Mouse (Mus musculus) intestine, embryonic 14.5 days (tissue): ENCODE data around the gene Oscp1. TPM values are rescaled to one million over a fixed set of nuclear protein-coding genes. Genes with fewer than 3 reads are reported as not detected.
"Not testable (repeated sequence)": the region's sequence is repeated elsewhere in the genome, so short reads cannot be mapped to it uniquely, and the experiment has no call there.

Source experiments
- ATAC-seq: fragments of 200-750 bp; cut with Nextera tagmentation; replicated peaks from 2 replicates; pipeline ENCODE4 v1.8.0; 2017; ENCODE audit warnings: low read depth, moderate number of reproducible peaks, moderate TSS enrichment, moderate library complexity; ENCODE audit not compliant: low FRiP score, low TSS enrichment
- DNase-seq: peaks from one replicate; pipeline ENCODE4 v3.0.0-alpha.2; 2018; ENCODE audit warnings: low spot score
- H3K27ac ChIP-seq: fragments of 300-500 bp; sonication (generic); 2 replicates; pipeline ENCODE4 v1.5.1; 2014; ENCODE audit warnings: low read depth, mild to moderate bottlenecking, control low read depth
- H3K27me3 ChIP-seq: fragments of 300-500 bp; sonication (generic); replicated peaks from 2 replicates; pipeline ENCODE4 v1.6.1; 2014; ENCODE audit warnings: low read length, control low read depth; ENCODE audit not compliant: control insufficient read depth, insufficient read depth
- H3K36me3 ChIP-seq: fragments of 300-500 bp; sonication (generic); 2 replicates; pipeline ENCODE4 v1.6.1; 2014; ENCODE audit warnings: low read length, control low read depth; ENCODE audit not compliant: control insufficient read depth, insufficient read depth
- H3K4me1 ChIP-seq: fragments of 300-500 bp; sonication (generic); replicated peaks from 2 replicates; pipeline ENCODE4 v1.6.1; 2014; ENCODE audit warnings: low read length, control low read depth, mixed read lengths; ENCODE audit not compliant: control insufficient read depth, insufficient read depth
- H3K4me2 ChIP-seq: fragments of 300-500 bp; sonication (generic); 2 replicates; pipeline ENCODE4 v1.6.1; 2014; ENCODE audit warnings: low read length
- H3K4me3 ChIP-seq: fragments of 300-500 bp; sonication (generic); 2 replicates; pipeline ENCODE4 v1.5.1; 2014; ENCODE audit warnings: low read depth, low read length, control low read depth, mixed read lengths
- H3K9ac ChIP-seq: fragments of 300-500 bp; sonication (generic); 2 replicates; pipeline ENCODE4 v1.6.1; 2014; ENCODE audit warnings: mild to moderate bottlenecking, low read length
- H3K9me3 ChIP-seq: fragments of 300-500 bp; sonication (generic); 2 replicates; pipeline ENCODE4 v1.6.1; 2016; ENCODE audit warnings: low read length, control low read depth; ENCODE audit not compliant: control insufficient read depth
- WGBS: fragments of 180-500 bp; shearing (Covaris S2); extraction: QIAGEN DNeasy Blood & Tissue Kit; methylation state at CpG from one replicate; pipeline ENCODE4 v1.1.7; 2014; 5-methylcytosine and 5-hydroxymethylcytosine counted together
- polyA plus RNA-seq: library from polyadenylated mRNA; unstranded; fragments of >200 nt; fragmentation: Nextera tagmentation; extraction: Ambion mirVana; gene quantifications from 2 replicates; pipeline ENCODE4 v1.2.1, GENCODE M21; 2014

Gene Oscp1
- polyA plus RNA-seq, 1 experiment from 2014 or later: 12.1 TPM

DNA sequence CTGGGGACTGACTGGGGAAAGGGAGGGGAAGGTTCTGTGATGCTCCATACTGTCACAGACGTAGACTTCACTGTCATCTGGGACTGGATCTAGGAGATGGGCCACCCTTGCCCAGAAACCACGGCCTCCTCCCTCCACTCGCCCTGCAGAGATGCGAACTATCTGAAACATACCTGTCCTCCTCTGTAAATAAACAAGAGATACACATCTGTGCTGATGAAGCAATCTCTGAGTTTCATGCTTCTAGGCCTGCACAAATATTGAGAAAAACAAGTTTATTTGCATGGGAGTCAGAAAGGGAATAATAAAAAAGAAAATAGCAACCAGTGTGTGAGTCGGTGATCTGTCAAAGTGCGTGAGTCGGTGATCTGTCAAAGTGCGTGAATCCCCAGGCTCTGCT is 33.5 kb downstream of the Oscp1 start:
- 0 out of 2 replicates have a peak, but pooled peaks cover 4% of the 10 kb centered on the region for H3K36me3 ChIP-seq
- H3K4me3 ChIP-seq: no peak overlapping the region
- H3K27ac ChIP-seq: no peak overlapping the region
- peaks cover under 1% of the 10 kb centered on the region; the same call in 1 of the 2 replicates for H3K4me1 ChIP-seq
- no peak overlapping the region for H3K9ac ChIP-seq
- H3K4me2 ChIP-seq: no peak overlapping the region
- WGBS: 76% methylated on average over 8 of the region's 8 CpGs
- H3K27me3 ChIP-seq: no peaks in the 10 kb centered on the region
- DNase-seq: no peak
- no peaks in the 10 kb centered on the region for H3K9me3 ChIP-seq
- no peak for ATAC-seq

DNA sequence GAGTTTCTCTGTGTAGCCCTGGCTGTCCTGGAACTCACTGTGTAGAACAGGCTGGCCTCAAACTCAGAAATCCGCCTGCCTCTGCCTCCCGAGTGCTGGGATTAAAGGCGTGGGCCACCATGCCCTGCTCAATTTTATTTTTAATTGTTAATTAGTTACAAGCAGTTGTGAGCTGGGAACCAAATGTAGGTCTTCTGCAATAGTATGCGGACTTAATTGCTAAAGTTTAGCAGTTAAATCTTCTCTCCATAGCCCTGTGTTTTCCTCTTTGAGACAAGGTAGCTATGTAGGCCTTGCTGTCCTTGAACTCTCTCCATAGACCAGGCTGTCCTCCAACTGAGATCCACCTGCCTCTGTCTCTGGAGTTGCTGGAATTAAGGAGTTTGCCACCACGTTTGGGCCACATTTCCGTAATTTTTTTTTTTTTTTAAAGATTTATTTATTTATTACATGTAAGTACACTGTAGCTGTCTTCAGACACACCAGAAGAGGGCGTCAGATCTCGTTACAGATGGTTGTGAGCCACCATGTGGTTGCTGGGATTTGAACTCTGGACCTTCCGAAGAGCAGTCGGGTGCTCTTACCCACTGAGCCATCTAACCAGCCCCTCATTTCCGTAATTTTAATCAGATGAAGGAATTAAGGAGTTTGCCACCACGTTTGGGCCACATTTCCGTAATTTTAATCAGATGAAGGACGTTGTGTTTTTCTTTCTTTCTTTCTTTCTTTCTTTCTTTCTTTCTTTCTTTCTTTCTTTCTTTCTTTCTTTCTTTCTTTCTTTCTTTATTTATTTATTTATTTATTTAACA is 37.5 kb downstream of the Oscp1 start:
- not testable (repeated sequence) for H3K4me1 ChIP-seq, H3K27ac ChIP-seq, H3K9ac ChIP-seq, H3K9me3 ChIP-seq, H3K4me3 ChIP-seq, DNase-seq, H3K36me3 ChIP-seq, H3K27me3 ChIP-seq, ATAC-seq
- 62% methylated on average over 14 of the region's 14 CpGs for WGBS
- peak overlapping the region; percentile 72; the same call in 1 of the 2 replicates for H3K4me2 ChIP-seq

DNA sequence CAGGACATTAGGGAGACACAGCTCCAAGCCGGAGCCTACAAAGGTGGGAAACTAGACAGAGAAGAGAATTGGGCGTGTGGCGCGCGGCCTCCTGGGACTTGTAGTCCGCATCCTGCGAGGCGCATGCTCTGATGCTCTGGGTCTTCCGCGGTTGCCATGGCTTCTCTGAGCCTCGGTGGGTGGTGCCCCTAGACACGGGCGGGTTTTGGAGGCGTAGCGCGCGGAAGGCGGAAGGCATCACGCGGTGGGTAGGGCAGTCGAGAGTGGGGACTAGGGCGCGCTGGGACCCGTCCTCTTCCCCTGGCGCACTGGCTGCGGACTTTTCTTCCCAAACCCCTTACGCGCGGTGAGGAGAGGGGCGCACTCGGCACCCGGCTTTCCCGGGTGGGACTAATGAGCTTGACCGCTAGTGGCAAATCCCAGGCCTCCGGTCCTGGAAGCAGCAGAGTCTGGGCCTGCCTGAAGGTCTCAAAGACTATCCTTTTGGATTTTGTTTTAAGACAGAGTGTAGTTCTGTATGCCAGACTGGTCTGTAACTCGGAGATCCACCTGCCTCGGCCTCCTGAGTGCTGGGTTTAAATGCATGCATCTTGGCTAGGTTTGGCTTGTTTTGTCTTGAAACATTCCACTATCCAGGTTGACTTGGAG is 38.2 kb downstream of the Oscp1 start, which contains the start of gene Lsm10:
TSS of gene Lsm10 (plus strand) at position 160 of the 648 bp plus-strand sequence.
- Histone ChIP-seq H3K4me2 (peak within 1 kb of the TSS; percentile 72), H3K4me1 (peaks cover 7% of the 10 kb centered on the region; the same call in 1 of the 2 replicates), H3K27me3 (no peaks in the 10 kb centered on the region), H3K4me3 (peak within 1 kb of the TSS; percentile 75), H3K27ac (peak within 1 kb of the TSS; percentile 64; the same call in 1 of the 2 replicates), H3K36me3 (0 out of 2 replicates have a peak, but pooled peaks cover 4% of the 10 kb centered on the region), H3K9ac (peak within 1 kb of the TSS; percentile 75), H3K9me3 (no peaks in the 10 kb centered on the region)
- DNase-seq (peak; percentile 93), ATAC-seq (peak; percentile 94)
- 3% methylated on average over 37 of the region's 37 CpGs for WGBS

DNA sequence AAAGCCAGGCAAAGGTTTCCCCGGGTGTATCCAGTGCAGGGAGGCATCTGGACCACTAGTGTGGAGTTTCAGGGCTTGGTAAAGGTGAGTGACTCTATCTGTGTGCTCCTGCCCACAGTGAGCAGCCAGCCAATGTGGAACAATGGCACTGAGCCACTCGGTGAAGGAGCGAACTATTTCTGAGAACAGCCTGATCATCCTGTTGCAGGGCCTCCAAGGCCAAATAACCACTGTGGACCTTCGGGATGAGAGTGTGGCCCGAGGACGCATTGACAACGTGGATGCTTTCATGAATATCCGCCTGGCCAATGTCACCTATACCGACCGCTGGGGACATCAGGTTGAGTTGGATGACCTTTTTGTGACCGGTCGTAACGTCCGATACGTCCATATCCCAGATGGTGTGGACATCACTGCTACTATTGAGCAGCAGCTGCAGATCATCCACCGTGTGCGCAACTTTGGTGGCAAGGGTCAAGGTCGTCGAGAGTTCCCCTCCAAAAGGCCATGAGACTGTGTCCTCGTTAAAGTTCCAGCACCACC is 39.4 kb downstream of the Oscp1 start:
- Histone ChIP-seq H3K36me3 (0 out of 2 replicates have a peak, but pooled peaks cover 4% of the 10 kb centered on the region), H3K27me3 (no peaks in the 10 kb centered on the region), H3K4me3 (no peak overlapping the region), H3K9me3 (no peaks in the 10 kb centered on the region), H3K9ac (no peak overlapping the region), H3K27ac (no peak overlapping the region), H3K4me2 (no peak overlapping the region), H3K4me1 (peaks cover 14% of the 10 kb centered on the region)
- WGBS: 94% methylated on average over 20 of the region's 20 CpGs
- DNase-seq (no peak), ATAC-seq (no peak)

DNA sequence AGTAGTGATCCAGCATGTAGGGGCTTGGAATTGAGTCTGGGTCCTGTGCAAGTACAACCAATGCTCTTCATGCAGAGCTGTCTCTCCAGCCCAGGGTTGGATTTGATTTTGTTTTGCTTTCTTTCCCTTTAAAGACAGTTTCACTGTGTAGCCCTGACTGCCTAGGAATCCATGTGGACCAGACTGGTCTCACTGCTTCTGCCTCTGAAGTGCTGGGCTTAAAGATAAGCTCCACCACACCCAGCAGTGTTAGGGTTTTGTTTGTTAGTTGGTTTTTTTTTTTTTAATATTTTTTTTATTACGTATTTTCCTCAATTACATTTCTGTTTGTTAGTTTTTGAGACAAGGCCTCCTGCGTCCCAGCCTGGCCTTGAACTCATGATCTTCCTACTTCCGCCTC is 41.0 kb downstream of the Oscp1 start:
- H3K9ac ChIP-seq: no peak overlapping the region
- no peak overlapping the region for H3K4me3 ChIP-seq
- H3K27me3 ChIP-seq: no peaks in the 10 kb centered on the region
- DNase-seq (no peak), ATAC-seq (no peak)
- H3K36me3 ChIP-seq: 0 out of 2 replicates have a peak, but pooled peaks cover 4% of the 10 kb centered on the region
- H3K4me2 ChIP-seq: no peak overlapping the region
- no peak overlapping the region for H3K27ac ChIP-seq
- 93% methylated on average over 3 of the region's 3 CpGs for WGBS
- H3K4me1 ChIP-seq: peaks cover 16% of the 10 kb centered on the region
- no peaks in the 10 kb centered on the region for H3K9me3 ChIP-seq

DNA sequence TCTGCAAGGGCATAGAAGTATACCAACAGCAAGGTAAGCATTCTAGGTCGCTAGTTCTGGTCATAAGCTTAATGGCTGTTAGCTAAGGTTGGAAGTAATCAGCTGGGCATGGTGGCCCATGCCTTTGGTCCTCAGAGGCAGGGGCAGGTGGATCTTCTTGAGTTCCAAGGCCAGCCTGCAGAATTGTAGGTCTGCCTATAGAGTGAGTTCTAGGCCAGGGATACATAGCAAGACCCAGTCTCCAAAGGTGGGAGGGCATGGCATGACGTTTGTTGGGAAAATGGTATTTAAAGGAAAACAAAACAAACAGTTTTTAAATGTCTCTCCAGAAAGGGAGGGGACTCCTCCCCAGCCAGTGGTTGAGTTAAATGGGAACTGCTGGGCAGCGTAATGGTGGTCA is 42.4 kb downstream of the Oscp1 start:
- H3K9ac ChIP-seq: no peak overlapping the region
- H3K9me3 ChIP-seq: no peaks in the 10 kb centered on the region
- no peak for DNase-seq
- peaks cover 26% of the 10 kb centered on the region for H3K4me1 ChIP-seq
- H3K36me3 ChIP-seq: 0 out of 2 replicates have a peak, but pooled peaks cover 4% of the 10 kb centered on the region
- H3K4me2 ChIP-seq: no peak overlapping the region
- H3K27ac ChIP-seq: no peak overlapping the region
- H3K4me3 ChIP-seq: no peak overlapping the region
- no peak for ATAC-seq
- WGBS: 89% methylated on average over 3 of the region's 3 CpGs
- H3K27me3 ChIP-seq: no peaks in the 10 kb centered on the region

DNA sequence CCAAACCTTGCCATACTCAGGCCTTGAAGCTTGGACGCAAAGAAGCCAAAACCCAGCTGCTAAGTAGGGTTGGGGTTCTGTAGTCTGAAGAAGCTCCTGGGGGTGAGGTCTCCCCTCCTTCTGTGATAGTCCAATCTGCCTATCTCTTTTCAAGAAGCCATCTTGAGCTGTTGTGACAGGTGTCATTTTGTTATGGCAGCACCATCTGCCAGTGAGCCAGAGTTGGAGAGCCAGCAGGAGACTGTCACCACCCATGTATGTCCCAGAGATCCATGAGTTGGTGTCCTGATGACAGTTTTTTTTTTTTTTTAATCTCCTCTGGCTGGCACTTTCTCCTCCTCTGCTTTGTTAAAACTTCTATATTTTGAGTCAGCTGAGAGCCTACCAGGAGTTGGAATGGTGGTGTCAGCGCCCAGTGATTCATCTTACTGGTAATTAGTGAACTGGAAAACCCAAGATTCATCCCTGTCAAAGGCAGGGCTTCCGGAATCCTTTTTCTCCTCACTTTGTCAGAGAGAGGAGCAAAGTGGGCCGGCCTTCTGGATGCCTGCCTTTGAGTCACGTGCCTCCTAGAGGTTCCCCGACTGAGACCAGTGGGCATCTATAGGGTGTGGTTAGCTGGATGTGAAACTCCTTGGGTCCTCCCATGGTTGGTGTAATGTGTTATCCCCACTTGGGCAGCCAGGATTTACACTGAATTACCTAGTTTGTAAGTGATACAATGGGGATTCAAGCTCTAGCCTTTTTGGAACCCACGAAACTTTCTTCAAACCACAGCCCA is 43.9 kb downstream of the Oscp1 start:
- Histone ChIP-seq H3K9ac (peak overlapping the region; percentile 40; the same call in 1 of the 2 replicates), H3K9me3 (no peaks in the 10 kb centered on the region), H3K4me2 (peak overlapping the region; percentile 85), H3K27ac (peak overlapping the region; percentile 85), H3K36me3 (0 out of 2 replicates have a peak, but pooled peaks cover 4% of the 10 kb centered on the region), H3K27me3 (no peaks in the 10 kb centered on the region), H3K4me3 (no peak overlapping the region), H3K4me1 (peaks cover 21% of the 10 kb centered on the region)
- WGBS: 48% methylated on average over 7 of the region's 7 CpGs
- DNase-seq (no peak), ATAC-seq (no peak)

DNA sequence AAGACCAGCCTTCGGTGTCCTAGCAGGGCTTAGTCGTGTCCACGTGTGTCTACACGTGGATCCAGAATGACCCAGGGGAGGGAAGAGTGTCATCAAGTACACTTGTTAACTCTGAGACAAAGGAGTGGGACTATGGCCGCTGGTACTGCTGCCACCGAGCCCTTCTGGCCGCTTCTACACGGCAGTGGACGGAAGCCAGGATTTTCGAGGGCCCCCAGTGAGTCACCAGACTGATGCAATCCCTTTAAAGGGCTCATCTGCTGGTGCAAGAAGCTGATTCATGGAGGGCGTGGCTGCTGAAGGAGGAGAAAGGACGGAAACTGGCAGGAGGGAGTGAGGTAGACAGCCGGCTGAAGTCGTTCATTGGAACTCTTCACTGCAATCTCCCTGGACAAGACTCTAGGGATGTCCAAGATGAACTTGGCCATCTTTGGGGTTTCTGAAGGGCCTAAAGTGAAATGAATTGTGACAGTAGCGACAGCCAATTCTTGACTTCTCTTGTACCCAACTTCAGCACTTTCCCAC is 44.8 kb downstream of the Oscp1 start:
- no peaks in the 10 kb centered on the region for H3K27me3 ChIP-seq
- DNase-seq: peak; percentile 89

More for the DNA sequence above, 44.8 kb downstream of the Oscp1 start:
- H3K4me1 ChIP-seq: peaks cover 21% of the 10 kb centered on the region
- 1% methylated on average over 15 of the region's 15 CpGs for WGBS
- peak overlapping the region; percentile 65 for H3K4me3 ChIP-seq
- peak overlapping the region; percentile 85 for H3K27ac ChIP-seq
- H3K9me3 ChIP-seq: no peaks in the 10 kb centered on the region
- H3K36me3 ChIP-seq: 0 out of 2 replicates have a peak, but pooled peaks cover 4% of the 10 kb centered on the region
- H3K4me2 ChIP-seq: peak overlapping the region; percentile 85
- ATAC-seq: peak; percentile 73
- peak overlapping the region; percentile 40 for H3K9ac ChIP-seq
